Mouse (Mus musculus): ENCODE measurements at regions not wholly inside any gene's neighbourhood (a gene's known extent, or its start where the extent isn't known, plus 50 kb on each side); places are given as distances from the start of the nearest gene placed in this dataset.

DNA sequence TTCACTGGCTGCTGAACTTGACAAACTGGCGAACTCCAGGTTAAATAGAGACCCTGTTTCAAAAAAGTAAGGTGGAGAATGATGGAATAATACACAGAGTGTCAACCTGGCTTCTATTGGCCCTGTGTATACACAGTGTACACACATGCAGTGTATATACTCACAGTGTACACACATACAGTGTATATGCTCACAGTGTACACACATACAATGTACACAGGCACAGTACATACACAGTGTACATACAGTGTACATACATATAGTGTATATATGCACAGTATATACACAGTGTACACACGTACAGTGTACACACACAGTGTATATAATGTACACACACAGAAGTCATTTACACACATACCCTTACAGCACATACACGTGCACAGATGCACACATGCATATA, 52.4 kb upstream of the Aldh1b1 start:
- Histone ChIP-seq H3K9ac (replicated peaks) (no peak overlapping the region), H3K4me1 (no peaks in the 10 kb centered on the region), H3K27ac (replicated peaks) (no peak overlapping the region), H3K36me3 (no peaks in the 10 kb centered on the region), H3K27me3 (peaks cover 41% of the 10 kb centered on the region), H3K4me2 (replicated peaks) (no peak overlapping the region), H3K4me3 (no peak overlapping the region), H3K9me3 (no peaks in the 10 kb centered on the region)
- 76% methylated on average over 3 of the region's 3 CpGs for WGBS
- no peak for ATAC-seq (ENCODE audit: low FRiP score, low read depth)

- Histone ChIP-seq H3K9ac (replicated peaks) (no peak overlapping the region), H3K27ac (replicated peaks) (no peak overlapping the region), H3K27me3 (peaks cover 41% of the 10 kb centered on the region), H3K4me2 (replicated peaks) (no peak overlapping the region), H3K4me1 (no peaks in the 10 kb centered on the region), H3K9me3 (no peaks in the 10 kb centered on the region), H3K36me3 (no peaks in the 10 kb centered on the region), H3K4me3 (no peak overlapping the region)
- 55% methylated on average over 9 of the region's 9 CpGs for WGBS
- ATAC-seq (ENCODE audit: low FRiP score, low read depth), result no peak
These were observed 53.1 kb upstream of the Aldh1b1 start for GRCm38 (mm10) chr4:45745746-45746145.

DNA sequence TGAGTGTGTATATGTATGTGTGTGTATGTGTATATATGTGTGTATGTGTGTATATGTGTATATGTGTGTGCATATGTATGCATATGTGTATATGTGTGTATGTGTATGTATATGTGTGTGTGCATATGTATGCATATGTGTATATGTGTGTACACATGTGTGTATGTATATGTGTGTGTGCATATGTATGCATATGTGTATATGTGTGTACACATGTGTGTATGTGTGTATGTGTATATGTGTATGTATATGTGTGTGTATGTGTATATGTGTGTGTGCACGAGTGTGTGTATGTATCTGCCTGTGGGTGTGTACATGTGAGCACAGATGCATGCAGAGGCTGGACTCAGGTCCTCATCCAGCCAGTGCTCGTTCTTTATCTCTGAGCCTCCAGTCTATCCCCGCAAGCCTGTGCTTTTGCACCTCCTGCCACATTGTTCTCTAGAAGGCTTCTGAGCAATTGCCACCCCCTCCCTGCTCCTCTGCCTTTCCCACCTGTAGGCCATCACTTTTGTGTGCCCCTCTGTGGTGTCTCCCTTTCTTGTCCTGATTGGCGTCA, 53.9 kb upstream of the Aldh1b1 start:
- Histone ChIP-seq H3K36me3 (no peaks in the 10 kb centered on the region), H3K4me2 (replicated peaks) (no peak overlapping the region), H3K9ac (replicated peaks) (no peak overlapping the region), H3K27ac (replicated peaks) (no peak overlapping the region), H3K4me1 (no peaks in the 10 kb centered on the region), H3K27me3 (peaks cover 33% of the 10 kb centered on the region), H3K9me3 (no peaks in the 10 kb centered on the region), H3K4me3 (no peak overlapping the region)
- ATAC-seq (ENCODE audit: low FRiP score, low read depth), result no peak
- 83% methylated on average over 4 of the region's 4 CpGs for WGBS

DNA sequence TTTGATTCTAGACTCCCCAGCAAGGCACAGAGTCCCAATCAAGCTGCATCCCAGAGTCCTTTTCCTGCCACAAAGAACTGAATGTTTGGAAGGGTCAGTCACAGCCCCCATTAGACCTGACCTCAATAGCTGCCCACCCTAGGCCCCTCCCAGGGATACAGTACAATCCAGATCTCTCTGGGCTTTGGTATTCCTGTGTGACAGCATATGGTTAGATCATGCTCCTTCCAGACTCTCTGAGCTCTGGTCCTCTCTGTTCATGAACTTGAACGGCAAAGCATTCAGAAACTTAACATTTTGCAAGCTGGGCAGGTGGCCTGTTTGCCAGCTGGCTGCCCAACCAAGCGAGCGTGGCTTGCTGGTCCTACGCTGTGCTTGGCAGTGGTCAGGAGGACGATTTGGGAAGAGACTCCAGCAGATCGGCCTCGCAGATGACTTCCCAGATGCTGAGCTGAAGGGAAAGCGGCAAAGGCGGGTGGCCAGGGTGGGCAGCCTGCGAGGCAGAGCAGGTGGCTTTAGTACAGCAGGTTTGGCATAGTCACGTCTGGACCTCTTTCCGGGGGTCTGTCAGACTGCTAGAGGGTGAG, 58.0 kb upstream of the Aldh1b1 start:
- Histone ChIP-seq H3K36me3 (no peaks in the 10 kb centered on the region), H3K27ac (replicated peaks) (no peak overlapping the region), H3K4me1 (peaks cover 27% of the 10 kb centered on the region), H3K27me3 (peaks cover 37% of the 10 kb centered on the region), H3K4me3 (no peak overlapping the region), H3K9ac (replicated peaks) (no peak overlapping the region), H3K4me2 (replicated peaks) (no peak overlapping the region), H3K9me3 (no peaks in the 10 kb centered on the region)
- whole genome bisulfite sequencing, result 86% methylated on average over 12 of the region's 12 CpGs
- no peak for ATAC-seq (ENCODE audit: low FRiP score, low read depth)

DNA sequence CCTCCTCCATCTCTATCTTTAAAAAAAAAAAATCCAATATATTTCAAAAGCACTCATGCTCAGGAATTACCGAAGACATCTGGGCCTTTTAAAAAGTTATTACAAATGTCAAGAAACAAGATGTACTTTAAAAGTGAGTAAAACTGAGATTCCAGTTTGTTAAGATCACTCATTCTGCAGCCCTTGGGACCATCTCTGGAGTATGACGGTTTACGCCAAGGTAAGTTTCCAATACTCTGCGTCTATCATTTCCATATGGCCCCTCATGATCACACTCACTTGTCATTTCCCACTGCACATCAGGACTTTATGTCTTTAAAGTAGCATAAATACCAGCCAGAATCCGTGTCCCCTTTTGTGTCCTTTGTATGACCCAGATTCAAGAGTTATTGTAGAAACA, 58.5 kb upstream of the Aldh1b1 start:
- no peak for ATAC-seq (ENCODE audit: low FRiP score, low read depth)
- no peak overlapping the region for H3K27ac ChIP-seq (replicated peaks)
- H3K36me3 ChIP-seq, result no peaks in the 10 kb centered on the region
- H3K27me3 ChIP-seq, result peaks cover 31% of the 10 kb centered on the region
- no peak overlapping the region for H3K4me2 ChIP-seq (replicated peaks)
- H3K4me3 ChIP-seq, result no peak overlapping the region
- H3K9me3 ChIP-seq, result no peaks in the 10 kb centered on the region
- no peak overlapping the region for H3K9ac ChIP-seq (replicated peaks)
- peaks cover 27% of the 10 kb centered on the region for H3K4me1 ChIP-seq
- WGBS, result 81% methylated on average over 5 of the region's 5 CpGs

- 73% methylated on average over 3 of the region's 3 CpGs for whole genome bisulfite sequencing
- no peaks in the 10 kb centered on the region for H3K36me3 ChIP-seq
- H3K4me2 ChIP-seq (replicated peaks), result no peak overlapping the region
- H3K9me3 ChIP-seq, result no peaks in the 10 kb centered on the region
- ATAC-seq (ENCODE audit: low FRiP score, low read depth), result no peak
- H3K4me1 ChIP-seq, result peaks cover 27% of the 10 kb centered on the region
- H3K4me3 ChIP-seq, result no peak overlapping the region
- no peak overlapping the region for H3K27ac ChIP-seq (replicated peaks)
- H3K27me3 ChIP-seq, result peaks cover 31% of the 10 kb centered on the region
- no peak overlapping the region for H3K9ac ChIP-seq (replicated peaks)
These were observed 59.1 kb upstream of the Aldh1b1 start for GRCm38 (mm10) chr4:45739696-45740095.

GRCm38 (mm10) chr4:45739168-45739567, 59.7 kb upstream of the Aldh1b1 start:
- Histone ChIP-seq H3K4me2 (replicated peaks) (no peak overlapping the region), H3K27me3 (peaks cover 36% of the 10 kb centered on the region), H3K36me3 (no peaks in the 10 kb centered on the region), H3K4me3 (no peak overlapping the region), H3K9me3 (no peaks in the 10 kb centered on the region), H3K9ac (replicated peaks) (no peak overlapping the region), H3K4me1 (peaks cover 27% of the 10 kb centered on the region), H3K27ac (replicated peaks) (no peak overlapping the region)
- ATAC-seq (ENCODE audit: low FRiP score, low read depth), result no peak
- 59% methylated on average over 9 of the region's 9 CpGs for WGBS

DNA sequence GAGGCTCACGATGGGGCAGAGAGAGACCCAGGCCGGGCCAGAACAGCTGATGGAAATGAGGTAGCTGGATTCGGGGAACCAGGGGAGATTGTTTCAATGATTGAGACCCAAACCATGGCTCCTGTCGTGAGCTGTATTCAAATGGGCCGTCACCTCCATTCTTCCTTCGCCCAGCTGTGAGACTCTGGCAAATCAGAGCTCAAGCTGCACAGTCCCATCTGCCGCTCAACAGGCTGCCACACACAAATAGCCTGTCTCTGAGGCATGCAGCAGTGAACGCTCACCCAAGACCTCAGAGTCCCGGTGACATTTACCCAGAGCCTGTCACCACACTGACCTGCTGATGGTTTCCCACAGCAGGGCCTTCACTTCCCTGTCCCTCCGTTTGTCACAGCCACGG, 60.1 kb upstream of the Aldh1b1 start:
- no peak overlapping the region for H3K9ac ChIP-seq (replicated peaks)
- H3K27me3 ChIP-seq, result peaks cover 38% of the 10 kb centered on the region
- H3K4me1 ChIP-seq, result peaks cover 27% of the 10 kb centered on the region
- H3K27ac ChIP-seq (replicated peaks), result no peak overlapping the region
- no peaks in the 10 kb centered on the region for H3K9me3 ChIP-seq
- no peaks in the 10 kb centered on the region for H3K36me3 ChIP-seq
- H3K4me3 ChIP-seq, result no peak overlapping the region
- 41% methylated on average over 11 of the region's 11 CpGs for WGBS
- ATAC-seq (ENCODE audit: low FRiP score, low read depth), result peak; percentile 49; the same call in 1 of the 2 replicates
- no peak overlapping the region for H3K4me2 ChIP-seq (replicated peaks)

GRCm38 (mm10) chr4:45736215-45736815, 62.5 kb upstream of the Aldh1b1 start:
- WGBS, result 27% methylated on average over 10 of the region's 10 CpGs
- Histone ChIP-seq H3K9me3 (no peaks in the 10 kb centered on the region), H3K36me3 (no peaks in the 10 kb centered on the region), H3K4me2 (replicated peaks) (no peak overlapping the region), H3K27me3 (peaks cover 26% of the 10 kb centered on the region), H3K27ac (replicated peaks) (0 out of 2 replicates have a peak overlapping the region, but pooled peaks have one; percentile 39), H3K4me3 (no peak overlapping the region), H3K9ac (replicated peaks) (no peak overlapping the region), H3K4me1 (peaks cover 29% of the 10 kb centered on the region)
- ATAC-seq (ENCODE audit: low FRiP score, low read depth), result 0 out of 2 replicates have a peak, but pooled peaks have one; percentile 34

DNA sequence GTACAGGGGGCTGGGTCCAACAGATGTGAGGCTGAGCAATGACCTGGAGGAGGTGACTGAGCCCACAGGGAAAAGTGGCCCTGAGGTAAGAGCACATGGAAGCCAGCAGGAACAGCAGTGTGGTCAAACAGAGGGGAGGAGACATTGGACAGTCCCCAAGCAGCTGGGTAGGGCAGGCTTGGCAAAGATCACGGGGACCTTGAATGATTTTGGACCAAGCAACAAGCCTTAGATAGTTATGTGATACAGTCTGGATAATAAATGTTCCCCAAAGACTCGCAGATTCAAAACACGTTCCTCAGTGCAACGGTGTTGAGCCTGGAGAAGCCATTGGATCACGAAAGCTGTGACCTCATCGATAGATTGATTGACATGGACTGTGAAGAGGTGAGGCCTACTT, 64.8 kb upstream of the Aldh1b1 start:
- WGBS, result 94% methylated on average over 6 of the region's 6 CpGs
- no peaks in the 10 kb centered on the region for H3K9me3 ChIP-seq
- H3K9ac ChIP-seq (replicated peaks), result no peak overlapping the region
- no peaks in the 10 kb centered on the region for H3K36me3 ChIP-seq
- H3K4me1 ChIP-seq, result peaks cover 26% of the 10 kb centered on the region
- H3K27me3 ChIP-seq, result peaks cover 23% of the 10 kb centered on the region
- H3K4me2 ChIP-seq (replicated peaks), result no peak overlapping the region
- no peak overlapping the region for H3K4me3 ChIP-seq
- H3K27ac ChIP-seq (replicated peaks), result no peak overlapping the region
- no peak for ATAC-seq (ENCODE audit: low FRiP score, low read depth)

GRCm38 (mm10) chr4:45730862-45731831, 67.7 kb upstream of the Aldh1b1 start:
- WGBS, result 32% methylated on average over 14 of the region's 14 CpGs
- no peak overlapping the region for H3K4me3 ChIP-seq
- no peak overlapping the region; the same call in 1 of the 2 replicates for H3K27ac ChIP-seq (replicated peaks)
- ATAC-seq (ENCODE audit: low FRiP score, low read depth), result peak; percentile 62; the same call in 1 of the 2 replicates
- no peak overlapping the region for H3K4me2 ChIP-seq (replicated peaks)
- H3K4me1 ChIP-seq, result peaks cover 26% of the 10 kb centered on the region
- no peaks in the 10 kb centered on the region for H3K36me3 ChIP-seq
- peaks cover 14% of the 10 kb centered on the region for H3K27me3 ChIP-seq
- H3K9me3 ChIP-seq, result no peaks in the 10 kb centered on the region
- H3K9ac ChIP-seq (replicated peaks), result no peak overlapping the region

- Histone ChIP-seq H3K9me3 (no peaks in the 10 kb centered on the region), H3K4me2 (replicated peaks) (no peak overlapping the region), H3K27ac (replicated peaks) (no peak overlapping the region), H3K4me3 (no peak overlapping the region), H3K36me3 (no peaks in the 10 kb centered on the region), H3K4me1 (peaks cover 25% of the 10 kb centered on the region), H3K27me3 (peaks cover 20% of the 10 kb centered on the region), H3K9ac (replicated peaks) (no peak overlapping the region)
- no peak for ATAC-seq (ENCODE audit: low FRiP score, low read depth)
- 79% methylated on average over 4 of the region's 4 CpGs for WGBS
These were observed 69.0 kb upstream of the Aldh1b1 start for GRCm38 (mm10) chr4:45729801-45730200.
